ENCODE assay signal across 28 mouse cellular contexts in genomic region chr9:78003278-78003677, GRCm38 (mm10). TPM values are rescaled to one million over a fixed set of nuclear protein-coding genes. Genes with fewer than 3 reads are reported as not detected.
"Had no signal": no experiment of that assay in that cellular context is flagged by ENCODE, and none has a peak within 500 bp of the region (broad histone marks: within the 10 kb centered on the region; RNA-seq: fewer than 3 reads in every experiment).

No protein-coding gene starts in this region.

- H3K27ac ChIP-seq: limb, embryonic 12.5 days; limb, embryonic 15.5 days; liver, embryonic 14.5 days; lung, embryonic 15.5 days; midbrain, embryonic 10.5 days; midbrain, embryonic 13.5 days; neural tube, embryonic 12.5 days; neural tube, embryonic 15.5 days; stomach, postnatal 0 days had no signal

- ATAC-seq: midbrain, embryonic 13.5 days had no signal

- H3K9me3 ChIP-seq: limb, embryonic 12.5 days; limb, embryonic 15.5 days; lung, embryonic 15.5 days; midbrain, embryonic 10.5 days; midbrain, embryonic 13.5 days; neural tube, embryonic 12.5 days; neural tube, embryonic 15.5 days had no signal

- H3K27me3 ChIP-seq: limb, embryonic 12.5 days; limb, embryonic 15.5 days; lung, embryonic 15.5 days; midbrain, embryonic 13.5 days; neural tube, embryonic 12.5 days; neural tube, embryonic 15.5 days had no signal

- H3K9ac ChIP-seq: limb, embryonic 12.5 days; limb, embryonic 15.5 days; liver, embryonic 14.5 days; lung, embryonic 15.5 days; midbrain, embryonic 13.5 days; neural tube, embryonic 12.5 days; neural tube, embryonic 15.5 days had no signal

- H3K4me3 ChIP-seq: limb, embryonic 12.5 days; limb, embryonic 15.5 days; lung, embryonic 15.5 days; megakaryocyte, embryonic 14.5 days; midbrain, embryonic 10.5 days; midbrain, embryonic 13.5 days; neural tube, embryonic 12.5 days; neural tube, embryonic 15.5 days had no signal

- DNase-seq: kidney, postnatal 14 days; kidney, postnatal 4 days; left cerebral cortex, postnatal 4 days; lung, adult 18-20 months; lung, postnatal 10 days; lung, postnatal 36 days; right cerebral cortex, adult 18-20 months; right cerebral cortex, postnatal 14 days; right cerebral cortex, postnatal 4 days; thymus, adult 2 months; thymus, postnatal 14 days; thymus, postnatal 4 days had no signal

- H3K4me2 ChIP-seq: limb, embryonic 12.5 days; limb, embryonic 15.5 days; lung, embryonic 15.5 days; midbrain, embryonic 13.5 days; neural tube, embryonic 12.5 days; neural tube, embryonic 15.5 days had no signal

- H3K4me1 ChIP-seq: limb, embryonic 12.5 days; midbrain, embryonic 10.5 days; midbrain, embryonic 13.5 days; neural tube, embryonic 12.5 days had no signal

- H3K36me3 ChIP-seq: limb, embryonic 12.5 days; limb, embryonic 15.5 days; lung, embryonic 15.5 days; midbrain, embryonic 10.5 days; midbrain, embryonic 13.5 days; neural tube, embryonic 12.5 days; neural tube, embryonic 15.5 days had no signal

RNA-seq across cellular contexts. Expression of gene Gcm1, which starts 48.4 kb away (rescaled TPM):
- total RNA-seq: layer of hippocampus, adult 18-20 months; layer of hippocampus, postnatal 14 days; left cerebral cortex, adult 8-10 months; left cerebral cortex, postnatal 14 days; left cerebral cortex, postnatal 4 days; midbrain, postnatal 0 days had no signal
- polyA plus RNA-seq: limb, embryonic 12.5 days; limb, embryonic 15.5 days; liver, embryonic 14.5 days; midbrain, embryonic 10.5 days; midbrain, postnatal 0 days; neural tube, embryonic 12.5 days; neural tube, embryonic 15.5 days; stomach, embryonic 14.5 days; stomach, postnatal 0 days had no signal
